ENCODE assay signal across 25 mouse cellular contexts in genomic region chr15:81225732-81226131, GRCm38 (mm10). TPM values are rescaled to one million over a fixed set of nuclear protein-coding genes. Genes with fewer than 3 reads are reported as not detected.
A peak's percentile ranks its signal among the peaks of the same experiment; 100 is the strongest.
DNase-seq lines count a peak whose midpoint lies in the region; ATAC-seq and TF ChIP-seq lines count a peak whose summit lies in the region.
"Had no signal": no experiment of that assay in that cellular context is flagged by ENCODE, and none has a peak within 500 bp of the region (broad histone marks: within the 10 kb centered on the region; RNA-seq: fewer than 3 reads in every experiment).

No protein-coding gene starts in this region.

- H3K9ac ChIP-seq in embryonic facial prominence, embryonic 14.5 days (ENCODE audit: low read depth, low read length) = no peak overlapping the region
- no peak overlapping the region for H3K9ac ChIP-seq in limb, embryonic 13.5 days
- H3K9ac ChIP-seq in limb, embryonic 14.5 days (ENCODE audit: low read depth, low read length, severe bottlenecking) = no peak overlapping the region
- H3K9ac ChIP-seq: embryonic facial prominence, embryonic 13.5 days; forebrain, embryonic 15.5 days; heart, embryonic 12.5 days; heart, embryonic 15.5 days; hindbrain, embryonic 14.5 days had no signal

- no peaks in the 10 kb centered on the region for H3K9me3 ChIP-seq in embryonic facial prominence, embryonic 14.5 days (ENCODE audit: control insufficient read depth, low read length)
- no peaks in the 10 kb centered on the region for H3K9me3 ChIP-seq in embryonic facial prominence, embryonic 10.5 days
- H3K9me3 ChIP-seq in limb, embryonic 13.5 days = no peaks in the 10 kb centered on the region
- H3K9me3 ChIP-seq in limb, embryonic 10.5 days (replicated peaks) = no peaks in the 10 kb centered on the region
- no peaks in the 10 kb centered on the region for H3K9me3 ChIP-seq in limb, embryonic 14.5 days (ENCODE audit: control insufficient read depth, low read length)
- H3K9me3 ChIP-seq: embryonic facial prominence, embryonic 13.5 days; forebrain, embryonic 15.5 days; G1E; heart, embryonic 12.5 days; heart, embryonic 15.5 days had no signal

- no peak overlapping the region for H3K4me3 ChIP-seq in embryonic facial prominence, embryonic 14.5 days (ENCODE audit: low read depth, low read length)
- H3K4me3 ChIP-seq in embryonic facial prominence, embryonic 10.5 days = no peak overlapping the region
- H3K4me3 ChIP-seq in limb, embryonic 13.5 days = no peak overlapping the region
- H3K4me3 ChIP-seq in limb, embryonic 10.5 days = no peak overlapping the region
- no peak overlapping the region for H3K4me3 ChIP-seq in limb, embryonic 14.5 days (replicated peaks; ENCODE audit: low read length)
- H3K4me3 ChIP-seq: embryonic facial prominence, embryonic 13.5 days; forebrain, embryonic 15.5 days; heart, embryonic 12.5 days; heart, embryonic 15.5 days had no signal

- H3K27me3 ChIP-seq in embryonic facial prominence, embryonic 14.5 days (replicated peaks; ENCODE audit: control insufficient read depth, insufficient read depth, low read length) = no peaks in the 10 kb centered on the region
- H3K27me3 ChIP-seq in embryonic facial prominence, embryonic 10.5 days (replicated peaks; ENCODE audit: low read depth, poor library complexity, severe bottlenecking) = no peaks in the 10 kb centered on the region
- H3K27me3 ChIP-seq in limb, embryonic 13.5 days = no peaks in the 10 kb centered on the region
- no peaks in the 10 kb centered on the region for H3K27me3 ChIP-seq in limb, embryonic 10.5 days (ENCODE audit: low read depth, poor library complexity, severe bottlenecking)
- no peaks in the 10 kb centered on the region for H3K27me3 ChIP-seq in limb, embryonic 14.5 days (ENCODE audit: control insufficient read depth, insufficient read depth, low read length)
- H3K27me3 ChIP-seq: embryonic facial prominence, embryonic 13.5 days; forebrain, embryonic 15.5 days; heart, embryonic 15.5 days; Patski had no signal

- DNase-seq in embryonic facial prominence, embryonic 14.5 days (ENCODE audit: low spot score) = peak; percentile 70
- DNase-seq in embryonic facial prominence, embryonic 10.5 days (ENCODE audit: low spot score) = no peak
- DNase-seq in limb, embryonic 10.5 days (ENCODE audit: low spot score) = no peak
- DNase-seq in limb, embryonic 14.5 days (ENCODE audit: low spot score) = peak; percentile 45
- no peak for DNase-seq in spleen, adult 12 weeks (ENCODE audit: low spot score)
- DNase-seq: adrenal gland, postnatal 10 days; adrenal gland, postnatal 36 days; cerebellum, adult 18-20 months; cerebellum, adult 9-10 months; cerebellum, postnatal 14 days; gastrocnemius, postnatal 14 days; heart, adult 18-20 months; heart, postnatal 14 days; heart, postnatal 4 days had no signal

- no peak for TF ChIP-seq POLR2A in limb, embryonic 14.5 days (IDR thresholded peaks at IDR 0.05; ENCODE audit: borderline replicate concordance, extremely low read depth, insufficient read depth, insufficient read length)

- H3K4me2 ChIP-seq in embryonic facial prominence, embryonic 14.5 days (ENCODE audit: low read depth, low read length) = no peak overlapping the region
- no peak overlapping the region for H3K4me2 ChIP-seq in limb, embryonic 13.5 days (replicated peaks)
- H3K4me2 ChIP-seq in limb, embryonic 14.5 days (replicated peaks; ENCODE audit: low read depth, low read length, severe bottlenecking) = no peak overlapping the region
- H3K4me2 ChIP-seq: embryonic facial prominence, embryonic 13.5 days; forebrain, embryonic 15.5 days; heart, embryonic 12.5 days; heart, embryonic 15.5 days; hindbrain, embryonic 14.5 days had no signal

- ATAC-seq in embryonic facial prominence, embryonic 14.5 days (ENCODE audit: low read depth) = no peak
- no peak for ATAC-seq in limb, embryonic 13.5 days (ENCODE audit: low FRiP score, low read depth)
- peak; percentile 32; the same call in 1 of the 2 replicates for ATAC-seq in limb, embryonic 14.5 days (ENCODE audit: low FRiP score, low read depth)
- ATAC-seq: forebrain, embryonic 15.5 days; hindbrain, postnatal 0 days; inflammation-experienced regulatory T-cells, adult 6 months; intestine, embryonic 16.5 days; Patski had no signal

- 61% methylated on average over 6 of the region's 6 CpGs for WGBS in embryonic facial prominence, embryonic 14.5 days
- 76% methylated on average over 6 of the region's 6 CpGs for WGBS in embryonic facial prominence, embryonic 10.5 days
- WGBS in limb, embryonic 13.5 days = 60% methylated on average over 6 of the region's 6 CpGs
- 71% methylated on average over 6 of the region's 6 CpGs for WGBS in limb, embryonic 10.5 days
- 58% methylated on average over 6 of the region's 6 CpGs for WGBS in limb, embryonic 14.5 days

- H3K27ac ChIP-seq in embryonic facial prominence, embryonic 14.5 days (replicated peaks; ENCODE audit: low read depth, low read length) = no peak overlapping the region
- H3K27ac ChIP-seq in embryonic facial prominence, embryonic 10.5 days (replicated peaks) = no peak overlapping the region
- H3K27ac ChIP-seq in limb, embryonic 13.5 days = peak overlapping the region; percentile 45; the same call in 1 of the 2 replicates
- no peak overlapping the region for H3K27ac ChIP-seq in limb, embryonic 10.5 days
- no peak overlapping the region for H3K27ac ChIP-seq in limb, embryonic 14.5 days (replicated peaks; ENCODE audit: low read depth, low read length)
- H3K27ac ChIP-seq: embryonic facial prominence, embryonic 13.5 days; forebrain, embryonic 15.5 days; heart, embryonic 15.5 days; hindbrain, embryonic 14.5 days; hindbrain, postnatal 0 days had no signal

- no peaks in the 10 kb centered on the region for H3K4me1 ChIP-seq in embryonic facial prominence, embryonic 14.5 days (ENCODE audit: control insufficient read depth, insufficient read depth, low read length)
- H3K4me1 ChIP-seq in embryonic facial prominence, embryonic 10.5 days = no peaks in the 10 kb centered on the region
- no peaks in the 10 kb centered on the region for H3K4me1 ChIP-seq in limb, embryonic 13.5 days
- H3K4me1 ChIP-seq in limb, embryonic 10.5 days = no peaks in the 10 kb centered on the region
- no peaks in the 10 kb centered on the region for H3K4me1 ChIP-seq in limb, embryonic 14.5 days (ENCODE audit: control insufficient read depth, insufficient read depth, low read length)
- H3K4me1 ChIP-seq: embryonic facial prominence, embryonic 13.5 days; forebrain, embryonic 15.5 days; heart, embryonic 12.5 days; heart, embryonic 15.5 days had no signal

- H3K36me3 ChIP-seq in embryonic facial prominence, embryonic 14.5 days (ENCODE audit: control insufficient read depth, insufficient read depth, low read length) = no peaks in the 10 kb centered on the region
- no peaks in the 10 kb centered on the region for H3K36me3 ChIP-seq in embryonic facial prominence, embryonic 10.5 days (replicated peaks)
- H3K36me3 ChIP-seq in limb, embryonic 13.5 days = no peaks in the 10 kb centered on the region
- H3K36me3 ChIP-seq in limb, embryonic 10.5 days = no peaks in the 10 kb centered on the region
- no peaks in the 10 kb centered on the region for H3K36me3 ChIP-seq in limb, embryonic 14.5 days (ENCODE audit: control insufficient read depth, insufficient read depth, low read length)
- H3K36me3 ChIP-seq: embryonic facial prominence, embryonic 13.5 days; forebrain, embryonic 15.5 days; G1E; heart, embryonic 12.5 days; heart, embryonic 15.5 days had no signal

RNA-seq across cellular contexts. Expression of gene Mchr1, which starts 9.6 kb away (rescaled TPM):
- 1.1 and 2.0 TPM in 2 replicates for polyA plus RNA-seq in embryonic facial prominence, embryonic 14.5 days (2014; fragmentation: Nextera tagmentation; extraction: Ambion mirVana)
- 0.15 and 0.27 TPM in 2 replicates for polyA plus RNA-seq in embryonic facial prominence, embryonic 10.5 days (2016; fragmentation: Nextera tagmentation; extraction: Ambion mirVana)
- polyA plus RNA-seq in limb, embryonic 13.5 days (2015; fragmentation: Nextera tagmentation; extraction: Ambion mirVana) = 1.2 and 1.4 TPM in 2 replicates
- polyA plus RNA-seq in limb, embryonic 10.5 days (2016; fragmentation: Nextera tagmentation; extraction: Ambion mirVana) = 0.25 TPM in 1 of 2 replicates, not detected in the other
- 1.6 and 1.7 TPM in 2 replicates for polyA plus RNA-seq in limb, embryonic 14.5 days (2012; rRNA removed)
- polyA plus RNA-seq in limb, embryonic 14.5 days (2014; fragmentation: Nextera tagmentation; extraction: Ambion mirVana) = 0.93 and 1.2 TPM in 2 replicates
- polyA plus RNA-seq: G1E; heart, embryonic 12.5 days; inflammation-experienced regulatory T-cells, adult 6 months had no signal

RNA-seq across cellular contexts. Expression of gene Mrtfa, which starts 35.2 kb away (rescaled TPM):
- polyA plus RNA-seq in embryonic facial prominence, embryonic 14.5 days (2014; fragmentation: Nextera tagmentation; extraction: Ambion mirVana) = 24.5 and 28.6 TPM in 2 replicates
- polyA plus RNA-seq in embryonic facial prominence, embryonic 10.5 days (2016; fragmentation: Nextera tagmentation; extraction: Ambion mirVana) = 25.0 and 26.3 TPM in 2 replicates
- polyA plus RNA-seq in limb, embryonic 13.5 days (2015; fragmentation: Nextera tagmentation; extraction: Ambion mirVana) = 22.4 and 25.8 TPM in 2 replicates
- polyA plus RNA-seq in limb, embryonic 10.5 days (2016; fragmentation: Nextera tagmentation; extraction: Ambion mirVana) = 24.0 and 24.9 TPM in 2 replicates
- polyA plus RNA-seq in limb, embryonic 14.5 days (2012; rRNA removed) = 29.8 and 39.1 TPM in 2 replicates
- polyA plus RNA-seq in limb, embryonic 14.5 days (2014; fragmentation: Nextera tagmentation; extraction: Ambion mirVana) = 25.2 and 30.0 TPM in 2 replicates

Comparison
In these comparisons a context has a peak if more than half of its experiments do, and no peak if none do; other contexts are left out.
1. DNase-seq: peak in embryonic facial prominence, embryonic 14.5 days (single experiment) and limb, embryonic 14.5 days (single experiment); none in embryonic facial prominence, embryonic 10.5 days (single experiment), limb, embryonic 10.5 days (single experiment) and spleen, adult 12 weeks (single experiment).